Mouse (Mus musculus) liver, embryonic 12.5 days (tissue): ENCODE data around the gene 1700061G19Rik. TPM values are rescaled to one million over a fixed set of nuclear protein-coding genes. Genes with fewer than 3 reads are reported as not detected.
"Not testable (repeated sequence)": the region's sequence is repeated elsewhere in the genome, so short reads cannot be mapped to it uniquely, and the experiment has no call there.

Experiments
- ATAC-seq: fragments of 200-750 bp; cut with Nextera tagmentation; 2 replicates; pipeline ENCODE4 v1.8.0; 2017; ENCODE audit warnings: moderate number of reproducible peaks, mild to moderate bottlenecking, moderate library complexity
- H3K27ac ChIP-seq: fragments of 300-500 bp; sonication (generic); 2 replicates; pipeline ENCODE4 v1.5.1; 2016; ENCODE audit warnings: mild to moderate bottlenecking
- H3K27me3 ChIP-seq: fragments of 300-500 bp; sonication (generic); replicated peaks from 2 replicates; pipeline ENCODE4 v1.6.1; 2016; ENCODE audit warnings: mild to moderate bottlenecking, moderate library complexity
- H3K36me3 ChIP-seq: fragments of 300-500 bp; sonication (generic); 2 replicates; pipeline ENCODE4 v1.6.1; 2016; ENCODE audit warnings: mild to moderate bottlenecking, moderate library complexity
- H3K4me1 ChIP-seq: fragments of 300-500 bp; sonication (generic); 2 replicates; pipeline ENCODE4 v1.6.1; 2016
- H3K4me2 ChIP-seq: fragments of 300-500 bp; sonication (generic); 2 replicates; pipeline ENCODE4 v1.6.1; 2016; ENCODE audit warnings: mild to moderate bottlenecking, moderate library complexity
- H3K4me3 ChIP-seq: fragments of 300-500 bp; sonication (generic); 2 replicates; pipeline ENCODE4 v1.5.1; 2016; ENCODE audit warnings: mild to moderate bottlenecking, moderate library complexity
- H3K9ac ChIP-seq: fragments of 300-500 bp; sonication (generic); 2 replicates; pipeline ENCODE4 v1.6.1; 2016; ENCODE audit warnings: mild to moderate bottlenecking, moderate library complexity
- H3K9me3 ChIP-seq: fragments of 300-500 bp; sonication (generic); replicated peaks from 2 replicates; pipeline ENCODE4 v1.6.1; 2016; ENCODE audit warnings: mild to moderate bottlenecking, moderate library complexity
- WGBS: fragments of 180-500 bp; shearing (Covaris S2); methylation state at CpG from one replicate; pipeline ENCODE4 v1.1.7; 2016; ENCODE audit not compliant: insufficient replicate concordance; 5-methylcytosine and 5-hydroxymethylcytosine counted together
- polyA plus RNA-seq: library from polyadenylated mRNA; unstranded; fragments of >200 nt; fragmentation: Nextera tagmentation; extraction: Ambion mirVana; gene quantifications from 2 replicates; pipeline ENCODE4 v1.2.1, GENCODE M21; 2016

The 1700061G19Rik gene
- polyA plus RNA-seq, 1 experiment from 2014 or later = 0.08 TPM

DNA sequence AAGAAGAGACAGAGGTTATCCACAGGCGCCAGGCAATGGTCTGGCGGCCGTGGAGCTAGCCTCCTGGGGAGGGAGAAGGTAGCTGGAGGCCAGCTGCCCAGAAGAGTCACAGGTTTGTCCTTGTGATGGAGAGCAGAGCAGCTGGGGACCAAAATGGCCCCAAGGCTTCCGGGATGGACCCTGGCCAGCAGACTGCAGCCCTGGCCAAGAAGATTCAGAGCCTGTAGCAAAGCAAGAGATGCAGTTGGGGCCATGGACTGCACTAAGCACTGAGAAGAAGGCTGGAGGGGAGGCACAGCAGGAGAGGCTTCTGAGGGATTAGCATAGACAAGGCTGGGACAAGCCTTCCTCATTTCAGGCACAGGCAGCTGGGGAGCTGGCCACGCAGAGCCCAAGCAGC lies 27.4 kb downstream of the 1700061G19Rik start:
- ATAC-seq = no peak
- no peak overlapping the region for H3K27ac ChIP-seq
- H3K36me3 ChIP-seq = peaks cover 93% of the 10 kb centered on the region
- H3K27me3 ChIP-seq = no peaks in the 10 kb centered on the region
- H3K4me1 ChIP-seq = peaks cover 20% of the 10 kb centered on the region
- WGBS = 81% methylated on average over 5 of the region's 5 CpGs
- H3K4me2 ChIP-seq = no peak overlapping the region
- H3K9ac ChIP-seq = no peak overlapping the region
- no peaks in the 10 kb centered on the region for H3K9me3 ChIP-seq
- H3K4me3 ChIP-seq = no peak overlapping the region

DNA sequence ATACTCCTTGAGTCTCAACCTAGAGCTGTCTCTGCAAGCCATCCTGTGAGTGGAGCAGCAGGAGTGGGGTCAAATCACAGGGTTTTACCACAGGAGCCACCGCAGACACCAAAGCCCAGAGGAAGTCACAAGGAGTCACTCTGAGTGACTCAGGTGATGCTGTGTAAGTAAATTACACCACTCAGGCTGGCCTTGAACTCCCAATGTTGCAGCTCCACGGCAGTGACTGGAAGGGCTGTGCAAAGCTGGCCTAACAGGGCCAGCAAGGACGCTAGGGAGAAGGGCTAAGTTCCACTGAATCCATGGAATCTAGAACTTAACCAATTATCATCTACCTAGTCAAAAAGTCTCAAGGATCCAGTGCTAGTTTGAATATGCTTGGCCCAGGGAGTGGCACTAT lies 30.9 kb downstream of the 1700061G19Rik start:
- 79% methylated on average over 3 of the region's 3 CpGs for WGBS
- Histone ChIP-seq H3K9ac (no peak overlapping the region), H3K4me1 (peaks cover 29% of the 10 kb centered on the region), H3K36me3 (peaks cover 92% of the 10 kb centered on the region), H3K4me2 (no peak overlapping the region), H3K27me3 (no peaks in the 10 kb centered on the region), H3K4me3 (no peak overlapping the region), H3K9me3 (no peaks in the 10 kb centered on the region), H3K27ac (no peak overlapping the region)
- ATAC-seq = no peak

DNA sequence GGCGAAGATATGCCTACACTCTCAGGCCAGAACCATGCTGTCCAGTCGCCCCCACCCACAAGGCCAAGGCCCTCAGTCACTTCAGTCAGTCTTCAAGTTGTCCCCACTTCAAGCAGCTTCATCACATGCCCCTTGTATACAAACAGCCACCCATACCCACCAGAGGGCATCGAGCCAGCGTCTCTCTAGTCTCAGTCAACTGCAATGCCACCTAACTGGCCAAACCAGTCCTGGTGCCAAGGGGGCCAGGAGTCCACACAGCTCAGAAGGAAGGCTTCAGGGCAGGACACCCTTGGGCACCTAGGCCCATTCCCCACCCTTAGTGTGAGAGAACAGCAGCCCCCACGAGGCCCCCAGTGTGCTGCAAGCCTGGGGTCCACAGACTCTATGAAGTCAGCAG lies 31.8 kb downstream of the 1700061G19Rik start:
- Histone ChIP-seq H3K27me3 (no peaks in the 10 kb centered on the region), H3K4me2 (no peak overlapping the region), H3K9ac (no peak overlapping the region), H3K36me3 (peaks cover 92% of the 10 kb centered on the region), H3K4me3 (no peak overlapping the region), H3K9me3 (no peaks in the 10 kb centered on the region), H3K27ac (no peak overlapping the region), H3K4me1 (peaks cover 29% of the 10 kb centered on the region)
- 74% methylated on average over 5 of the region's 5 CpGs for WGBS
- ATAC-seq = no peak

DNA sequence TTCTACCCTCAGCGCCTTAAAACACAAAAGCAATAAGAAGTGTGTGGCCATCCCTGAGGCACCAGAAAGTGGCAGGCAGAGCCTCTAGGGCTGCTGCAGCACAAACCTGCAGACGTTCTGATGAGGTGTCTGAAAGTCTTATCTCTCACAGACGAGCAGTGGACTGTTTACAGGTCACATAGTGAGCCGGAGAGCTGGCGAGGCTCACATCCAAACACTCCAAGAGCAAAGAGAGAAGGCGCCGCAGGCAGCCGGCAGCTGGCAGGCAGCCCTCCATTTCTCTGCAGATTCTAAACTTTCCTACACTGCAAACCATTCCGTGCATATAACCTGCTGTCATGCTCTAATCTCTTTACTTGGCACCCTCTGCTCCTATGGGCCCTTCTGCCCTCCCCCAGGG lies 32.6 kb downstream of the 1700061G19Rik start:
- H3K9me3 ChIP-seq = no peaks in the 10 kb centered on the region

DNA sequence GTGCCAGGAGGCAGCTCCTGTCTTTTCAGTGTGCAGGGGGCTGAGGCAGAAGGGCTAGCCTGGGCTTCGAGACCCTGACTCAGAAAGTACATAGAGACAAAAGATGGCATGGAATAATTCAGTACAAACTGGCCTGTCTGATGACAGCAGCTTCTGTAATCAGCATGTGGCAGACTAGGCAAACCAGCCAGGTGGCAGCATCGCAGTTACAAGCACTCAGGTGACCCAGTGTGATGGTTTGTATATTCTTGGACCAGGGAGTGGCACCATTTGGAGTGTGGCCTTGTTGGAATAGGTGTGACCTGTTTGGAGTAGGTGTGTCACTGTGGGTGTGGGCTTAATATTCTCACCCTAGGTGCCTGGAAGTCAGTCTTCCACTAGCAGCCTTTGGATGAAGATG lies 34.5 kb downstream of the 1700061G19Rik start:
- ATAC-seq = not testable (repeated sequence)
- peaks cover 43% of the 10 kb centered on the region for H3K4me1 ChIP-seq
- H3K36me3 ChIP-seq = peaks cover 86% of the 10 kb centered on the region

More for the DNA sequence above, 32.6 kb downstream of the 1700061G19Rik start:
- Histone ChIP-seq H3K27ac (no peak overlapping the region), H3K9ac (no peak overlapping the region), H3K4me1 (peaks cover 30% of the 10 kb centered on the region), H3K4me3 (no peak overlapping the region), H3K36me3 (peaks cover 90% of the 10 kb centered on the region), H3K27me3 (no peaks in the 10 kb centered on the region), H3K4me2 (no peak overlapping the region)
- no peak for ATAC-seq
- 53% methylated on average over 9 of the region's 9 CpGs for WGBS

DNA sequence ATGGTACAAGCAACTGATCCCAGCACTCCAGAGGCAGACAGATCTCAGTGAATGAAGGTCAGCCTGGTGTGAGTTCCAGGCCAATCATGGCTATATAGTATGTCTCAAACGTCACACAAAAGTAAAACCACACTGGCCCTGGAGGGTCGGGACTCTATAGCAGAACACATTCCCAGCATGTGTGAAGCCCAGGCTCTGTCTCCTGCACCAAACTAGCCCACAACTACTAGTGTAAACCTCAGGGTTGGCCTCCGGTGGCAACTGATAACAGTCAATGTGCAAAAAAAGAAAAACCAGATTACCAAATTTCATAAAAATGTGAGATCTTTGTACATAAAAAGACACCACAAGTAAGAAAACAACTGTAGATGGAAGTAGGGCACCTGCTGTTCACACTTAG lies 37.7 kb downstream of the 1700061G19Rik start:
- no peak for ATAC-seq
- no peak overlapping the region for H3K9ac ChIP-seq
- no peaks in the 10 kb centered on the region for H3K9me3 ChIP-seq
- no peak overlapping the region for H3K27ac ChIP-seq
- H3K4me1 ChIP-seq = peaks cover 19% of the 10 kb centered on the region
- no peak overlapping the region for H3K4me2 ChIP-seq
- WGBS = 45% methylated on average over 3 of the region's 3 CpGs
- no peak overlapping the region for H3K4me3 ChIP-seq
- no peaks in the 10 kb centered on the region for H3K27me3 ChIP-seq
- peaks cover 88% of the 10 kb centered on the region for H3K36me3 ChIP-seq

More for the DNA sequence above, 34.5 kb downstream of the 1700061G19Rik start:
- not testable (repeated sequence) for H3K4me2 ChIP-seq, H3K9me3 ChIP-seq, H3K27ac ChIP-seq, H3K27me3 ChIP-seq, H3K9ac ChIP-seq, H3K4me3 ChIP-seq
- 76% methylated on average over 2 of the region's 2 CpGs for WGBS

DNA sequence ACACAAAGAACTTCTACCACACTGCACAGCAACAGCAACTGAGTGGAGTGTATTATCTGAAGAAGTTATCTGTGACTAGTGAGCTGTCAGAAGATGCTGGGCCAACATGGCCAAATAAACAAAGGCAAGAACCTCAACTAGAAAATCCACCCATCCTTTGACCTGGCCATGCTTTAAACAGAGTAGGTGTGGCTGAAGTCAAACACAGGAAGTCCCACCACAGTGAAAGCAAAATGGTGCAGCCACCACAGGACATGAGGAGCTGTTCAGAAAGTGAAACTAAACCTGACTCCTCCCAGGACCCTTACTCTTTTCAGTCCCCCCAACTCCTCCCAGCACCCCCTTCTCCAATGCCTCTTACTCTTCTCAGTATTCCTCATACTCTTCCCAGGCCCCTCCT lies 38.2 kb downstream of the 1700061G19Rik start:
- Histone ChIP-seq H3K4me3 (no peak overlapping the region), H3K9ac (no peak overlapping the region), H3K9me3 (no peaks in the 10 kb centered on the region), H3K27ac (no peak overlapping the region), H3K4me1 (peaks cover 15% of the 10 kb centered on the region), H3K36me3 (peaks cover 88% of the 10 kb centered on the region), H3K4me2 (no peak overlapping the region), H3K27me3 (no peaks in the 10 kb centered on the region)
- no peak for ATAC-seq

DNA sequence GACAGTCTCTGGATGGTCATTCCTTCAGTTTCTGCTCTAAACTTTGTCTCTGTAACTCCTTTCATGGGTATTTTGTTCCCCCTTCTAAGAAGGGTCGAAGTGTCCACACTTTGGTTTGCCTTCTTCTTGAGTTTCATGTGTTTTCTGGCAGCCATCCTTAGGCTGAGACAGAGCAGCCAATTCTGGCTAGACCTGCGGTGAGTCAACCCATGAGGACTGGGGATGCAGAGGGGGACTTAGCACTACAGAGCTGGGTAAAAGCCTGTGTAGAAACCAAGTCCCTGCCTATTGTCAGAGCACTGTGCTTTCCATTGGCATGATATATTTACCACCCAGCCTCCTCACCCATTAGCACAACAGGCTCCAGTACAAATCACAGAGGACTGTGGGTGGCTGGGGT lies 41.9 kb downstream of the 1700061G19Rik start:
- no peak overlapping the region for H3K27ac ChIP-seq
- 87% methylated on average over 2 of the region's 2 CpGs for WGBS
- no peak for ATAC-seq
- no peak overlapping the region for H3K4me3 ChIP-seq
- H3K4me1 ChIP-seq = peaks cover 14% of the 10 kb centered on the region
- H3K36me3 ChIP-seq = peaks cover 88% of the 10 kb centered on the region
- no peaks in the 10 kb centered on the region for H3K9me3 ChIP-seq
- H3K27me3 ChIP-seq = no peaks in the 10 kb centered on the region
- H3K4me2 ChIP-seq = no peak overlapping the region
- H3K9ac ChIP-seq = no peak overlapping the region

DNA sequence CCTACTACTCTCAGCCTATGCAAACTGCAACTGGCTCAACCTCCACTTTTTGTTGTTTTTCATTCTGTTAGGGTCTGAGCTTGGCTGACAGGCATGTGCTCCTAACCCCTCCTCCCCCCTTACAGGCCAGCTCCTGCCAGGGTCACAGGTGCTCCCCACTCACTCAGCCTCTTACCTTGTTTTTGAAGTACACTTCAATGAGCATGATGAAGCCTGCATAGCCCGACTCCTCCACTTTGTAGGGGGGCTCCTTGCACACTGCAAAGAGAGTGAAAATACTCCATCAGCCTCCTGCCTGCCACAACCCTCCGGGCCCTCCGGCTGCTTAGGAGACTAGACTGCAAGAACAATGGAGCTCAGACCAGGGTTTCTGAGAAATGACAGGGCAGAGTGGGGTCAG lies 44.4 kb downstream of the 1700061G19Rik start:
- WGBS = 82% methylated on average over 3 of the region's 3 CpGs
- no peak overlapping the region for H3K9ac ChIP-seq
- no peak overlapping the region for H3K27ac ChIP-seq
- H3K36me3 ChIP-seq = peaks cover 92% of the 10 kb centered on the region
- no peaks in the 10 kb centered on the region for H3K4me1 ChIP-seq
- H3K4me3 ChIP-seq = no peak overlapping the region
- no peaks in the 10 kb centered on the region for H3K9me3 ChIP-seq
- no peaks in the 10 kb centered on the region for H3K27me3 ChIP-seq
- H3K4me2 ChIP-seq = no peak overlapping the region
- no peak for ATAC-seq

DNA sequence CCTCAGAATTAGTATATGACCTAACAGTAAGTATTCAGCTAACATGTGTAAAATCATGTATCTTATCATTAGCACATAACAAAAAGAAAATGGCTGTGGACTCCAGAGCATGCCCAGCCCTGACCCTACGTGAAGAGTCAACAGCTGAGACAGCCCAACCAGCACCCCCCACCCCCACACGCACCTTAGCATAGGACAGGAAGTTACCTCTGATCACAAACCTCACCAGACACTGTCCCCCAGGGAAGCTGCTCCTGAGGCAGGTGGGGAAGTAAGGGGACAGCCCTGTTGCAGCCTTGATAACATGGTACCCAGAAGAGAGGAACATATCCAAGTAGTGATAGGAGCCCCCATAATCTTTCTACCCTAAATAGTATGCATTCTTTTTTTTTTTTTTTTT lies 50.7 kb downstream of the 1700061G19Rik start:
- Histone ChIP-seq H3K4me3 (no peak overlapping the region), H3K4me1 (peaks cover 31% of the 10 kb centered on the region), H3K27me3 (no peaks in the 10 kb centered on the region), H3K27ac (no peak overlapping the region), H3K9me3 (no peaks in the 10 kb centered on the region), H3K9ac (no peak overlapping the region), H3K4me2 (no peak overlapping the region), H3K36me3 (peaks cover 59% of the 10 kb centered on the region)
- no peak for ATAC-seq
- WGBS = 77% methylated on average over 2 of the region's 2 CpGs

DNA sequence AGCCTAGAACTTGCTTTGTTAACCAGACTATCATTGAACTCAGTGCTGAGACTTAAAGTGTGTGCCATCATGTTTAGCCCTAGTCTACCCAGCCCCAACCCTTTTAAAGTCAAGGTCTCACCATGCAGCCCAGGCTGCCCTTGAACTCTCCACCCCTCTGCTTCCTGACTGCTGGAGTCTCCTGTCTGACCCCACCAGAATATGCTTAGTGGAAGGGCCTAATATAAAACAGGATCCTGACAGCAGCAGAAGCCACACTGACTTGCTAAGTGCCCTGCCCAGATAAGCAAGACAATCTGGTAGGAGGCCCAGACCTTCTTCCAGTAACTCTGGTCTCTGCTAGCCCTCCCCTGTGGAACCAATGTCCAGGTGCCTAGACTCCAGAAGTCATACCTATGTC lies 53.8 kb downstream of the 1700061G19Rik start:
- H3K4me3 ChIP-seq = no peak overlapping the region
- H3K9ac ChIP-seq = no peak overlapping the region
- H3K4me2 ChIP-seq = no peak overlapping the region
- H3K27me3 ChIP-seq = no peaks in the 10 kb centered on the region
- peaks cover 61% of the 10 kb centered on the region for H3K4me1 ChIP-seq
- ATAC-seq = no peak
- no peak overlapping the region; the same call in 1 of the 2 replicates for H3K27ac ChIP-seq
- no peaks in the 10 kb centered on the region for H3K9me3 ChIP-seq
- H3K36me3 ChIP-seq = peaks cover 33% of the 10 kb centered on the region

DNA sequence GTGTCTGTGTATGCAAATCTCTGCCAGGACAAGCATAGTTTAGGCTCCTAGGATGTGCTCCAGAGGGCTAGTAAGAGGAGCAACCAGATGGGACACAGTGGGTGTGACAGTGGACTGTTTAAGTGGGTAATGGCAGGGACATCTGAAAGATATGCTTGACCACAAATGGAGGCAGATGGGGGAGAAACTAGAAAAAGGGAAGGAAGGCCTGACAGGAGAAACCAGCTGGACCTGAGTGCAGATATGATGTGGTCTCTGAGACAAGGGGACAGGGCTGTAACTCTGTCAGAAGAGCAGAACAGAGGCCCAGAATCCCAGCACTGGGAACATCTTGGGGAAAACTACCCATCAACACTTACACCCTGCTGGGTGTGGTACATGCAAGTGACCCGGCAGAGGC lies 54.3 kb downstream of the 1700061G19Rik start:
- WGBS = 46% methylated on average over 1 of the region's 1 CpGs
- no peak overlapping the region for H3K27ac ChIP-seq

DNA sequence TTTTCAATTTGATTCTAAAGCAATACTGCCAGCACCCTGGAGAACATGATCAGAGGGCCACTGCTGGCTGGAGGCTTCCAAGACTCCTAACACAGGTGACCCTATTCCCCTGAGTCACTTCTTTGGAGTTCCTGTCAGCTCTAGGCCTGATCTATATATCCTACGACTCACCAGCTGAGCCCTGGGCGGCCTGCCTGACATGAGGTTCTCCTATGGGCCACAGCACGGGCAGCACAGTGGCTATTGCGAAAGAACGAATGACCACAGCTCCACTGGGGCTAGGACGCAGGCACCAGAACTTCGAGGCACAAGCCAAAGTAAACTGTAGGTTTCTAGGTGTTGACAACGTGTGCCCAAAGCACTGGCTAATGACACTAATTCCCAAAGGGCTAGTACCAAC lies 54.7 kb downstream of the 1700061G19Rik start:
- H3K27ac ChIP-seq = no peak overlapping the region
- no peaks in the 10 kb centered on the region for H3K9me3 ChIP-seq
- peaks cover 24% of the 10 kb centered on the region for H3K36me3 ChIP-seq
- H3K4me3 ChIP-seq = no peak overlapping the region
- WGBS = 43% methylated on average over 8 of the region's 8 CpGs
- no peak overlapping the region for H3K9ac ChIP-seq
- H3K4me2 ChIP-seq = no peak overlapping the region
- no peaks in the 10 kb centered on the region for H3K27me3 ChIP-seq
- peaks cover 70% of the 10 kb centered on the region for H3K4me1 ChIP-seq
- no peak for ATAC-seq

More for the DNA sequence above, 54.3 kb downstream of the 1700061G19Rik start:
- Histone ChIP-seq H3K4me1 (peaks cover 65% of the 10 kb centered on the region), H3K4me2 (no peak overlapping the region), H3K4me3 (no peak overlapping the region), H3K36me3 (peaks cover 29% of the 10 kb centered on the region), H3K9ac (no peak overlapping the region), H3K9me3 (no peaks in the 10 kb centered on the region), H3K27me3 (no peaks in the 10 kb centered on the region)
- ATAC-seq = no peak
